Mouse (Mus musculus) limb, embryonic 12.5 days (tissue): ENCODE measurements at regions not wholly inside any gene's neighbourhood (a gene's known extent, or its start where the extent isn't known, plus 50 kb on each side); places are given as distances from the start of the nearest gene placed in this dataset.

Source experiments
- ATAC-seq: fragments of 200-750 bp; cut with Nextera tagmentation; 2 replicates; pipeline ENCODE4 v1.8.0; 2017; ENCODE audit warnings: low read depth, moderate TSS enrichment; ENCODE audit not compliant: insufficient number of reproducible peaks, insufficient read depth, low FRiP score, low TSS enrichment
- H3K27ac ChIP-seq: fragments of 300-500 bp; sonication (generic); 2 replicates; pipeline ENCODE4 v1.5.1; 2016; ENCODE audit warnings: mild to moderate bottlenecking, moderate library complexity
- H3K27me3 ChIP-seq: fragments of 300-500 bp; sonication (generic); 2 replicates; pipeline ENCODE4 v1.6.1; 2016; ENCODE audit warnings: mild to moderate bottlenecking, moderate library complexity
- H3K36me3 ChIP-seq: fragments of 300-500 bp; sonication (generic); 2 replicates; pipeline ENCODE4 v1.6.1; 2016; ENCODE audit warnings: mild to moderate bottlenecking, moderate library complexity
- H3K4me1 ChIP-seq: fragments of 300-500 bp; sonication (generic); replicated peaks from 2 replicates; pipeline ENCODE4 v1.6.1; 2016
- H3K4me2 ChIP-seq: fragments of 300-500 bp; sonication (generic); 2 replicates; pipeline ENCODE4 v1.6.1; 2016; ENCODE audit warnings: mild to moderate bottlenecking, moderate library complexity
- H3K4me3 ChIP-seq: fragments of 300-500 bp; sonication (generic); replicated peaks from 2 replicates; pipeline ENCODE4 v1.5.1; 2016; ENCODE audit warnings: mild to moderate bottlenecking
- H3K9ac ChIP-seq: fragments of 300-500 bp; sonication (generic); replicated peaks from 2 replicates; pipeline ENCODE4 v1.6.1; 2016; ENCODE audit warnings: mild to moderate bottlenecking, moderate library complexity
- H3K9me3 ChIP-seq: fragments of 300-500 bp; sonication (generic); 2 replicates; pipeline ENCODE4 v1.6.1; 2016; ENCODE audit warnings: mild to moderate bottlenecking, moderate library complexity
- WGBS: fragments of 180-500 bp; shearing (Covaris S2); methylation state at CpG from one replicate; pipeline ENCODE4 v1.1.7; 2016; 5-methylcytosine and 5-hydroxymethylcytosine counted together

DNA sequence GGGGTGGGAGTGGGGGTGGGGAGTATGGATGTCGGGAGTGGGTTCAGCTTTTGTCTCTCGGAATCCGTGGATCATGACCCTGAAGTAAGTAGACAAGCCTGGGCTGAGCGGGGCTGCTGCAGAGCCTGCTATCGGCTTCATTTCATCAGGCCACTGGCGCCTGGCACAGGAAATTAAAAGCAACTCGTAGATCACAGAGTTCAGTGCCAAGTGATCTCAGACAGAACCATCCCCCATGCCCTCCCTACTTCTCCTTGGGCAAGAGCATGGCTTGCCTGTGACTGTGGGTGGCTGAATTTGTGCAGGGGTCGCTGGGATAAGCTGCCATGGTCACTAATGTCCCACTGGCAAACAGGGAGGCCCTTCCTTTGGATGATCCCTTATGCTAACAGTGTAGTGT is 161.3 kb upstream of the Il12b start:
- H3K9ac ChIP-seq: no peak overlapping the region
- H3K36me3 ChIP-seq: no peaks in the 10 kb centered on the region
- H3K27ac ChIP-seq: no peak overlapping the region
- H3K27me3 ChIP-seq: no peaks in the 10 kb centered on the region
- 75% methylated on average over 8 of the region's 8 CpGs for WGBS
- no peaks in the 10 kb centered on the region for H3K9me3 ChIP-seq
- H3K4me3 ChIP-seq: no peak overlapping the region
- no peak for ATAC-seq
- no peak overlapping the region for H3K4me2 ChIP-seq
- no peaks in the 10 kb centered on the region for H3K4me1 ChIP-seq

GRCm38 (mm10) chr11:44243184-44243583 is 156.7 kb upstream of the Il12b start:
- Histone ChIP-seq H3K27me3 (no peaks in the 10 kb centered on the region), H3K4me3 (no peak overlapping the region), H3K36me3 (no peaks in the 10 kb centered on the region), H3K9ac (no peak overlapping the region), H3K4me1 (no peaks in the 10 kb centered on the region), H3K4me2 (no peak overlapping the region), H3K27ac (no peak overlapping the region), H3K9me3 (no peaks in the 10 kb centered on the region)
- no peak for ATAC-seq
- 55% methylated on average over 2 of the region's 2 CpGs for WGBS

- WGBS: 94% methylated on average over 5 of the region's 5 CpGs
- H3K9me3 ChIP-seq: no peaks in the 10 kb centered on the region
- no peaks in the 10 kb centered on the region for H3K27me3 ChIP-seq
- H3K4me1 ChIP-seq: no peaks in the 10 kb centered on the region
- H3K9ac ChIP-seq: no peak overlapping the region
- no peak overlapping the region for H3K4me2 ChIP-seq
- no peak for ATAC-seq
- no peaks in the 10 kb centered on the region for H3K36me3 ChIP-seq
- no peak overlapping the region for H3K4me3 ChIP-seq
- no peak overlapping the region for H3K27ac ChIP-seq
Observed at GRCm38 (mm10) chr11:44251821-44252220, 148.0 kb upstream of the Il12b start.

GRCm38 (mm10) chr11:44260376-44261111 is 139.3 kb upstream of the Il12b start:
- no peaks in the 10 kb centered on the region for H3K36me3 ChIP-seq
- no peak overlapping the region for H3K27ac ChIP-seq
- no peak for ATAC-seq
- 84% methylated on average over 10 of the region's 10 CpGs for WGBS
- no peaks in the 10 kb centered on the region for H3K9me3 ChIP-seq
- no peak overlapping the region for H3K9ac ChIP-seq
- H3K4me1 ChIP-seq: no peaks in the 10 kb centered on the region
- H3K4me2 ChIP-seq: no peak overlapping the region
- no peak overlapping the region for H3K4me3 ChIP-seq
- no peaks in the 10 kb centered on the region for H3K27me3 ChIP-seq

- Histone ChIP-seq H3K4me2 (no peak overlapping the region), H3K27ac (no peak overlapping the region), H3K4me3 (no peak overlapping the region), H3K9ac (no peak overlapping the region), H3K9me3 (no peaks in the 10 kb centered on the region), H3K4me1 (no peaks in the 10 kb centered on the region), H3K27me3 (no peaks in the 10 kb centered on the region), H3K36me3 (no peaks in the 10 kb centered on the region)
- WGBS: 80% methylated on average over 8 of the region's 8 CpGs
- no peak for ATAC-seq
Observed at GRCm38 (mm10) chr11:44261657-44262056, 138.2 kb upstream of the Il12b start.

DNA sequence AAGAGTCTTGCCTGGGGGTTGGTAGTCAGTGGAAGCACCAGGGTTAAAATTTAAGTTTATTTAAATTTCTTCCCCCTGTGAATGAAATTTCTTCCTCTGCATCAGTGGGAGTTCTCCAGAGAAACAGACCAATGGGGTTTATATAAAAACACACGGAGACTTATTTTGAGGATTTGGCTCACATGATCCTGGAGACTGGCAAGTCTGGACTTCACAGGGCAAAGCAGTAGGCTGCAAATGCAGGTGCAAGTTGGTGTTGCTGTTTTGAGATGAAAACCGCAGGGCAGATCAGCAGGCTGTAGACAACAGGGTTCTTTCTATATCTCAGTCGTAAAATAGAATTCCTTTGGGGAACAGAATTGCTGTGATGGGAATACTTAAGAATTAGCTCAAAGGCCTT is 137.3 kb upstream of the Il12b start:
- H3K9ac ChIP-seq: no peak overlapping the region
- no peak overlapping the region for H3K27ac ChIP-seq
- no peaks in the 10 kb centered on the region for H3K9me3 ChIP-seq
- no peak overlapping the region for H3K4me2 ChIP-seq
- ATAC-seq: no peak
- H3K36me3 ChIP-seq: no peaks in the 10 kb centered on the region
- 83% methylated on average over 3 of the region's 3 CpGs for WGBS
- no peaks in the 10 kb centered on the region for H3K27me3 ChIP-seq
- H3K4me1 ChIP-seq: no peaks in the 10 kb centered on the region
- H3K4me3 ChIP-seq: no peak overlapping the region

DNA sequence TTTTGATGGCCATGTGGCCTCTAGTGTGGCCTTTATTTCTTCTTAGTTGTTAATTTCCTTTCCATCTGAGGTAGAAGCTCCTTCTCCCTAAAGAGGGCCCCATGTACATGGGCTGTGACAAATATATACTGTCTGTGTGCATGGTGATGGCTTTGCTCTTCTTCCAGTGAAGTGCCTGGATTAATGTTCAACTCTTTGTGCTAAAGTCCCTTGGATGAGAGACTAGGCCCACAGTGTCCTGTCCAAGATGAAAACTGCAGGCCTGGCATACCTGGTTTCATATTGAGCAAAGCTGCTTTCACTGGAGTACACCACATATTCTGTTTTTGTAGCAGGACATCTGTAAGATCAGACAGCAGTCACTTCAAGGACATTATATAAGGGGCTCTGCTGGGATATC is 127.6 kb upstream of the Il12b start:
- Histone ChIP-seq H3K36me3 (no peaks in the 10 kb centered on the region), H3K4me1 (no peaks in the 10 kb centered on the region), H3K9me3 (no peaks in the 10 kb centered on the region), H3K4me2 (no peak overlapping the region), H3K27ac (no peak overlapping the region), H3K4me3 (no peak overlapping the region), H3K27me3 (no peaks in the 10 kb centered on the region), H3K9ac (no peak overlapping the region)
- no peak for ATAC-seq

DNA sequence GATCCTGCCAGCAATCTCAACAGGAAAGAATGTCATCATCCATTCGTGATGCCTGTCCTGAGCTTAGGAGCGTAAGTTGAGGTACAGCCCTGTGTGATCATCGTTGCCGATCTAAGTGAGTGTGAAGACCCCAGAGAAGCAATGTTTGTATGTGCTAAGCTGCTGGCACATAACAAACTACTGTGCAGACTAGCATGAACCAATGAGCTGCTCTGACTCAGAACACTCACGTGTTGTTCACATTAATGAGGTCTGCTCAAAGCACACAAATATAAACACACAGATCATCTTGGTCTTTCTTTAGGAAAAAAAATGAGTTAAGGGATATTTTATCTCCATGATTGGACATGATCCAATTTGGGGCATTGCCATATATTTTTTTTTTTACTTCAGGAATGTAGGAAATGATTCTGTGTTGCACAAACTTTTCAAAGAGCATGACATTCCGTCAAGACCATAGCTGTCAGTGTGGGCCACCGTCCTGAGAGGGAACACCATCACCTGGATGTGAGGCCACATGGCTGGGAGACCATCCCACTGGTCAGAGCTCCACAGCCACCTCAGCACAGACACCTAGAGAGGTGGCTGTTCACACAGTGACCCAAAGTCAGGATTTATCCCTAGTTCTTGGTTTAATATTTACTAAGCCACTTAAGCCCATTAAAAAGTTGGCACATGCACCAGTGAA is 121.2 kb upstream of the Il12b start:
- ATAC-seq: no peak
- H3K4me1 ChIP-seq: no peaks in the 10 kb centered on the region
- no peak overlapping the region for H3K9ac ChIP-seq
- H3K36me3 ChIP-seq: no peaks in the 10 kb centered on the region
- no peak overlapping the region for H3K4me2 ChIP-seq
- H3K27ac ChIP-seq: no peak overlapping the region
- H3K27me3 ChIP-seq: no peaks in the 10 kb centered on the region
- no peaks in the 10 kb centered on the region for H3K9me3 ChIP-seq
- no peak overlapping the region for H3K4me3 ChIP-seq
- WGBS: 84% methylated on average over 7 of the region's 7 CpGs

GRCm38 (mm10) chr11:44285961-44286360 is 113.9 kb upstream of the Il12b start:
- H3K4me1 ChIP-seq: no peaks in the 10 kb centered on the region
- H3K9ac ChIP-seq: no peak overlapping the region
- ATAC-seq: no peak
- H3K4me2 ChIP-seq: no peak overlapping the region
- 83% methylated on average over 2 of the region's 2 CpGs for WGBS
- no peak overlapping the region for H3K27ac ChIP-seq
- H3K4me3 ChIP-seq: no peak overlapping the region
- H3K36me3 ChIP-seq: no peaks in the 10 kb centered on the region
- no peaks in the 10 kb centered on the region for H3K27me3 ChIP-seq
- H3K9me3 ChIP-seq: no peaks in the 10 kb centered on the region

DNA sequence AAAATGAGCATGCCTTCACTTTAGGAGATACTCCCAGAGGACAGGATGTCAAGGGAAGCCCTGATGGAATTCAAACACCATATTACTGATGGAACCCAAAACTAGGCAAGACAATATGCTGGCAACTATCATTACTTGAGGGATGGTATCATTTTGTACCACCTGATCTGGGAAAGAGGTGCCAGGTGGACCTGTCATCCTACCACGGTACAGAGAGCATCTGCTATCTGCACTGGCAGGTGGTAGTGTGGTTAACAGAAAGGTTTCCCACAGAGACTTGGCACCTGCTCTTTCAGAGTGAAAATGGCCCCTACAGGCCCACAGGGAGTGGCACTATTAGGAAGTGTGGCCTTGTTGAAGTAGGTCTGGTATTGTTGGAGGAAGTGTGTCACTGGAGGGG is 111.0 kb upstream of the Il12b start:
- 79% methylated on average over 1 of the region's 1 CpGs for WGBS
- H3K27ac ChIP-seq: no peak overlapping the region
- ATAC-seq: no peak
- no peaks in the 10 kb centered on the region for H3K4me1 ChIP-seq
- H3K4me3 ChIP-seq: no peak overlapping the region
- no peaks in the 10 kb centered on the region for H3K27me3 ChIP-seq
- no peak overlapping the region for H3K4me2 ChIP-seq
- no peaks in the 10 kb centered on the region for H3K36me3 ChIP-seq
- H3K9ac ChIP-seq: no peak overlapping the region
- H3K9me3 ChIP-seq: no peaks in the 10 kb centered on the region

- no peak for ATAC-seq
- Histone ChIP-seq H3K4me1 (no peaks in the 10 kb centered on the region), H3K27me3 (no peaks in the 10 kb centered on the region), H3K9ac (no peak overlapping the region), H3K4me3 (no peak overlapping the region), H3K27ac (no peak overlapping the region), H3K9me3 (no peaks in the 10 kb centered on the region), H3K36me3 (no peaks in the 10 kb centered on the region), H3K4me2 (no peak overlapping the region)
- 90% methylated on average over 8 of the region's 8 CpGs for WGBS
Observed at GRCm38 (mm10) chr11:44303786-44304185, 96.1 kb upstream of the Il12b start.

DNA sequence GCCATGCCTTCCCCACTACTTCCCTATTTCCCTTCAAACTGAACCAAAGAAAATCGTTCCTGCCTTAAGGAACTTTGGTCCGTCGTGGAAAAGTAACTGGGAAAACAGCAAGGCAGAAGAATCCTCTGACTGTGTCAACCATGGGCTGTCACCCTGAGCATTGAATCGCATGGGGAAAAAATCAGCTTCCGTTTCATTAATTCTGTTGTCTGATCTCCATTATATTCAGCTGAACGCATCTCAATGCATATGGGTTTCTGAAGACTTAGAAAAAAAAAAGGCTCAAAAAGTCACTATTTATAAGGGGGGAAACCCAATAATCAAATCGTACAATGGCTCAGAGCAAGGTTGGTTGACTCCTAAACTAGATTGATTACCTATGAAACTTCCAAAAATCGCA is 83.8 kb upstream of the Il12b start:
- H3K27me3 ChIP-seq: no peaks in the 10 kb centered on the region
- WGBS: 83% methylated on average over 8 of the region's 8 CpGs

More for the DNA sequence above, 83.8 kb upstream of the Il12b start:
- no peak for ATAC-seq
- Histone ChIP-seq H3K36me3 (no peaks in the 10 kb centered on the region), H3K9ac (no peak overlapping the region), H3K27ac (no peak overlapping the region), H3K4me1 (no peaks in the 10 kb centered on the region), H3K4me2 (no peak overlapping the region), H3K4me3 (no peak overlapping the region), H3K9me3 (peaks cover 4% of the 10 kb centered on the region; the same call in 1 of the 2 replicates)
